Mouse (Mus musculus): ENCODE data around the gene Foxa1.

- TF ChIP-seq CTCF (IDR thresholded peaks at IDR 0.05; ENCODE audit: insufficient read depth, low read length) (no peak), POLR2A (IDR thresholded peaks at IDR 0.05; ENCODE audit: borderline replicate concordance, extremely low read depth, low read depth, low read length) (no peak)
Measured at GRCm38 (mm10) chr12:57549667-57550160, 3.0 kb upstream of the Foxa1 start.
